Mouse (Mus musculus) embryonic facial prominence, embryonic 10.5 days (tissue): ENCODE results near the gene Ski. TPM values are rescaled to one million over a fixed set of nuclear protein-coding genes. Genes with fewer than 3 reads are reported as not detected.

Experiments used
- DNase-seq: peaks from one replicate; pipeline ENCODE4 v3.0.0-alpha.2; 2017; ENCODE audit warnings: low spot score
- H3K27ac ChIP-seq: fragments of 300-500 bp; sonication (generic); replicated peaks from 2 replicates; pipeline ENCODE4 v1.5.1; 2016; ENCODE audit warnings: mild to moderate bottlenecking
- H3K27me3 ChIP-seq: fragments of 300-500 bp; sonication (generic); replicated peaks from 2 replicates; pipeline ENCODE4 v1.6.1; 2016; ENCODE audit warnings: low read depth, mild to moderate bottlenecking; ENCODE audit not compliant: poor library complexity, severe bottlenecking
- H3K36me3 ChIP-seq: fragments of 300-500 bp; sonication (generic); replicated peaks from 2 replicates; pipeline ENCODE4 v1.6.1; 2016; ENCODE audit warnings: mild to moderate bottlenecking, moderate library complexity
- H3K4me1 ChIP-seq: fragments of 300-500 bp; sonication (generic); 2 replicates; pipeline ENCODE4 v1.6.1; 2016
- H3K4me3 ChIP-seq: fragments of 300-500 bp; sonication (generic); 2 replicates; pipeline ENCODE4 v1.5.1; 2016; ENCODE audit warnings: mild to moderate bottlenecking, moderate library complexity
- H3K9me3 ChIP-seq: fragments of 300-500 bp; sonication (generic); 2 replicates; pipeline ENCODE4 v1.6.1; 2016; ENCODE audit warnings: mild to moderate bottlenecking
- WGBS: fragments of 180-500 bp; shearing (Covaris S2); methylation state at CpG from one replicate; pipeline ENCODE4 v1.1.7; 2016; 5-methylcytosine and 5-hydroxymethylcytosine counted together
- polyA plus RNA-seq: library from polyadenylated mRNA; unstranded; fragments of >200 nt; fragmentation: Nextera tagmentation; extraction: Ambion mirVana; gene quantifications from 2 replicates; pipeline ENCODE4 v1.2.1, GENCODE M21; 2016

Ski gene
- polyA plus RNA-seq, 1 experiment from 2014 or later: 10.7 TPM

DNA sequence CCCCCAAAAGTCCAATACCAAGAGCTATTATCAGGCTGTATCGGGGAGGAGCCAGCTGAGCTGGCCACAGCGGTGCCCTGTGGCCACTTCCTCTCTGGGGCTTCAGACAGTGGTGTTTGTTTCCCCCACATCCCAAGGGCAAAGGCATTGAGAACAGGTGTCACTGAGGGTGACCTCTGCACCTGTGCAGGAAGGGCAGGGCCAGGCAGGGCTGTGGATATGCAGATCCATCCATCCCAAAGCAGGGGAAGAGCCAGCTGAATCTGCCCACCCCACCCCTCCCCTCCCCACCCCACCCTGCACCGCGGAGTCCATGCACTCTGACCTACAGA is 59.1 kb downstream of the Ski start:
- Histone ChIP-seq H3K36me3 (peaks cover 35% of the 10 kb centered on the region), H3K4me1 (peaks cover 62% of the 10 kb centered on the region), H3K9me3 (no peaks in the 10 kb centered on the region), H3K4me3 (no peak overlapping the region), H3K27ac (peak overlapping the region; percentile 57), H3K27me3 (no peaks in the 10 kb centered on the region)
- 36% methylated on average over 4 of the region's 4 CpGs for WGBS
- no peak for DNase-seq

GRCm38 (mm10) chr4:155162433-155163319 is 59.7 kb downstream of the Ski start:
- WGBS: 68% methylated on average over 7 of the region's 7 CpGs

DNA sequence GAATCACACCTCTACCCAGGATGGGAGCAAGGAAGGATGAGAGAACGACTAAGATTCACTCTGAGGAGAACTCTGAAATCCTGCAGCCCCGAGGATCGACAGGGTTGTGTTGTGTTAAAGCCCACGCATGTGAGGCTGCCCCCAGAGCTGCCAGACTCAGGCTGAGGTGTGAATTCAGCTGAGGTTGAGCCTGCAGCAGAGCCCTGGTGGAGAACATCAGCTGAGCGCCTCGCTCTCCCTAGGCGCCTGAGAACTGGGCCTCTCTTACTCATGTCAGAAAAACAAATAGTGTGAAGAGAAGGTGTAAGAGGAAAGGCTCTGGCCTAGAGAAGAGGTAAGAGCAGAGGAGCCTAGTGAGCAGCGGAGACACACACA is 63.9 kb downstream of the Ski start:
- DNase-seq: no peak
- Histone ChIP-seq H3K4me3 (no peak overlapping the region), H3K27me3 (no peaks in the 10 kb centered on the region), H3K27ac (0 out of 2 replicates have a peak overlapping the region, but pooled peaks have one; percentile 6), H3K9me3 (no peaks in the 10 kb centered on the region), H3K36me3 (peaks cover 71% of the 10 kb centered on the region), H3K4me1 (peaks cover 45% of the 10 kb centered on the region)
- WGBS: 84% methylated on average over 8 of the region's 8 CpGs

More at GRCm38 (mm10) chr4:155162433-155163319, 59.7 kb downstream of the Ski start:
- peaks cover 57% of the 10 kb centered on the region for H3K4me1 ChIP-seq
- H3K4me3 ChIP-seq: no peak overlapping the region
- no peak for DNase-seq
- H3K9me3 ChIP-seq: no peaks in the 10 kb centered on the region
- H3K27ac ChIP-seq: peak overlapping the region; percentile 57
- H3K27me3 ChIP-seq: no peaks in the 10 kb centered on the region
- H3K36me3 ChIP-seq: peaks cover 41% of the 10 kb centered on the region

DNA sequence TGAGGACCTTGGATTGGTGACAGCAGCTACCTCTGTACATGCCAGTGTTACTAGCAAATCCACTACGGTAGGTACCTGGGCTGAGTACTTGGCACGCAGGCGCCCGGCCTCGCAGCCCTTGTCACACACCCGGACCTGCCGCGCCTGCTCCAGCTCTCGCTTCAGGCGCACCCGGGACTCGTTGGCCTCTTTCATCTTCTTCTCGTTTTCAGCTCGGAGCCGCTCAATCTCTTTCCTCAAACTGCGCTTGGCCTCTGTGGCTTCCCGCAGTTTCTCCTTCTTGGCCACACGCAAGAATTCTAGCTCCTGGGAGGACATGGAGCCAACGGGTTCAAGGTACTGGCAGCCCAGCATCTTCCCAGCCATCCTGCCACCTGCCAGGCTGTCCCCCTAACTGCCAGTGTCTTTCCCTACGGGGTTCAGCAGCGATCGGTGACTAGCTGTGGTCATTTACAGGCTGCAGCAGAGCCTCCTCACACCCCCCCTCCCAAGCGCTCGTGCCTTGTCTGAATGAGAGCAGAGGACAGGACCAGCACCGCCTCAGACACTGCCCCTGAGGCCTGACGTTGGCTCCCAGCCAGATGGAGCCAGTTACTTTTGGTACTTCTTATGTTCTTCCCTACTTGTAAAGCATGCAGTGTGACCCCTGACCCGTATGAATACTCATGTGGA is 64.4 kb downstream of the Ski start:
- Histone ChIP-seq H3K4me1 (peaks cover 40% of the 10 kb centered on the region), H3K9me3 (no peaks in the 10 kb centered on the region), H3K36me3 (peaks cover 75% of the 10 kb centered on the region)

GRCm38 (mm10) chr4:155156734-155157133 is 65.7 kb downstream of the Ski start:
- no peak for DNase-seq
- Histone ChIP-seq H3K27ac (no peak overlapping the region), H3K36me3 (peaks cover 84% of the 10 kb centered on the region), H3K4me3 (no peak overlapping the region), H3K9me3 (no peaks in the 10 kb centered on the region), H3K4me1 (peaks cover 35% of the 10 kb centered on the region), H3K27me3 (peaks cover 14% of the 10 kb centered on the region)
- 95% methylated on average over 17 of the region's 17 CpGs for WGBS

More for the DNA sequence above, 64.4 kb downstream of the Ski start:
- Histone ChIP-seq H3K27ac (no peak overlapping the region), H3K4me3 (no peak overlapping the region), H3K27me3 (0 out of 2 replicates have a peak, but pooled peaks cover 1% of the 10 kb centered on the region)
- DNase-seq: no peak
- WGBS: 92% methylated on average over 27 of the region's 27 CpGs

- Histone ChIP-seq H3K36me3 (peaks cover 75% of the 10 kb centered on the region), H3K4me1 (peaks cover 40% of the 10 kb centered on the region)
Measured at GRCm38 (mm10) chr4:155154986-155155385, 67.4 kb downstream of the Ski start.

GRCm38 (mm10) chr4:155153389-155154072 is 68.9 kb downstream of the Ski start:
- Histone ChIP-seq H3K36me3 (peaks cover 60% of the 10 kb centered on the region), H3K27me3 (peaks cover 33% of the 10 kb centered on the region), H3K4me1 (peaks cover 54% of the 10 kb centered on the region), H3K9me3 (no peaks in the 10 kb centered on the region), H3K4me3 (no peak overlapping the region), H3K27ac (no peak overlapping the region)
- WGBS: 83% methylated on average over 3 of the region's 3 CpGs
- no peak for DNase-seq

More at GRCm38 (mm10) chr4:155154986-155155385, 67.4 kb downstream of the Ski start:
- Histone ChIP-seq H3K27me3 (peaks cover 22% of the 10 kb centered on the region), H3K4me3 (no peak overlapping the region), H3K27ac (no peak overlapping the region; the same call in 1 of the 2 replicates), H3K9me3 (no peaks in the 10 kb centered on the region)
- no peak for DNase-seq
- whole genome bisulfite sequencing: 64% methylated on average over 11 of the region's 11 CpGs

GRCm38 (mm10) chr4:155152476-155152875 is 69.9 kb downstream of the Ski start:
- Histone ChIP-seq H3K27ac (no peak overlapping the region), H3K4me1 (peaks cover 59% of the 10 kb centered on the region), H3K9me3 (no peaks in the 10 kb centered on the region), H3K27me3 (peaks cover 33% of the 10 kb centered on the region), H3K36me3 (peaks cover 50% of the 10 kb centered on the region), H3K4me3 (no peak overlapping the region)
- WGBS: 97% methylated on average over 6 of the region's 6 CpGs
- DNase-seq: no peak

GRCm38 (mm10) chr4:155151845-155152244 is 70.5 kb downstream of the Ski start:
- no peaks in the 10 kb centered on the region for H3K9me3 ChIP-seq
- H3K4me1 ChIP-seq: peaks cover 59% of the 10 kb centered on the region
- peaks cover 33% of the 10 kb centered on the region for H3K27me3 ChIP-seq
- H3K4me3 ChIP-seq: no peak overlapping the region
- WGBS: 78% methylated on average over 4 of the region's 4 CpGs
- no peak for DNase-seq
- no peak overlapping the region for H3K27ac ChIP-seq
- peaks cover 44% of the 10 kb centered on the region for H3K36me3 ChIP-seq

DNA sequence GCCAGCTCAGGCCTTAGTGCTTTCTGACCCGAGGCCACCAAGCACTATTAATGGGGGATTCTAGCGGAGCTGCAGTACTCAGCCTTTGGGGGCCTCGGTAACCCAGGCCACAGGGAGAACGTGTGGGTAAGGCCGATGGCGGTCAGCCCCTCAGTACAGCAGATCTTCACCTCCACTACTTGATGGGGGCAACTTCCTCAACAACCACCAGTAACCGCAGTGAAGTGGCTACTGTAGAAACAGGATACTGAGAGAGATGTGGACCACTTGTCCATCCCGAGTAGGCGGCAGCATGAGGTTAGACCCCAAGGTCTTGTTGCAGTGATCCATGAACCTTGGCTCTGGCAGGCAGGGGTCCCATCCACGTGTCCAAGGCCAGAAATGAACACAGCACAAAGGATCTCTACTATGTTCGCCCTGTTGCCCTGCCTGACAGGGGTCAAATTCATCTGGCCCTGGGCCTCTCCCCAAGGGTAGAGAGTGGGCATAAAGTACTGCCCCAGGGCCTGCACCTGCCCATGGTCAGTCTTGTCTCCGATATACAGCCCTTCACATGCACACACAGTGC is 71.1 kb downstream of the Ski start:
- peaks cover 38% of the 10 kb centered on the region for H3K36me3 ChIP-seq
- H3K27me3 ChIP-seq: peaks cover 33% of the 10 kb centered on the region
- peaks cover 63% of the 10 kb centered on the region for H3K4me1 ChIP-seq
- peak overlapping the region; percentile 89 for H3K27ac ChIP-seq
- no peaks in the 10 kb centered on the region for H3K9me3 ChIP-seq
- 50% methylated on average over 12 of the region's 12 CpGs for WGBS
- peak overlapping the region; percentile 64 for H3K4me3 ChIP-seq
- no peak for DNase-seq

GRCm38 (mm10) chr4:155150276-155151113 is 71.9 kb downstream of the Ski start:
- peak; percentile 86 for DNase-seq
- H3K9me3 ChIP-seq: no peaks in the 10 kb centered on the region
- H3K27ac ChIP-seq: peak overlapping the region; percentile 89
- H3K4me3 ChIP-seq: peak overlapping the region; percentile 64
- 5% methylated on average over 73 of the region's 73 CpGs for WGBS
- peaks cover 71% of the 10 kb centered on the region for H3K4me1 ChIP-seq
- peaks cover 33% of the 10 kb centered on the region for H3K27me3 ChIP-seq
- H3K36me3 ChIP-seq: peaks cover 30% of the 10 kb centered on the region
